Mouse (Mus musculus) testis, adult 2 months (tissue): ENCODE measurements around the gene Wdr6. TPM values are rescaled to one million over a fixed set of nuclear protein-coding genes. Genes with fewer than 3 reads are reported as not detected.
A peak's percentile ranks its signal among the peaks of the same experiment; 100 is the strongest.

ENCODE experiments used
- H3K27ac ChIP-seq: fragments of 200-500 bp; 2 replicates; pipeline ENCODE4 v1.5.1; 2012; ENCODE audit warnings: low read depth, low read length; ENCODE audit not compliant: control insufficient read depth, insufficient read depth
- H3K27me3 ChIP-seq: fragments of 200-500 bp; 2 replicates; pipeline ENCODE4 v1.6.1; 2012; ENCODE audit warnings: mild to moderate bottlenecking, low read length, moderate library complexity; ENCODE audit not compliant: control insufficient read depth, insufficient read depth
- H3K36me3 ChIP-seq: fragments of 200-500 bp; 2 replicates; pipeline ENCODE4 v1.6.1; 2012; ENCODE audit warnings: mild to moderate bottlenecking, low read length; ENCODE audit not compliant: control insufficient read depth, insufficient read depth
- H3K4me1 ChIP-seq: fragments of 200-500 bp; 2 replicates; pipeline ENCODE4 v1.6.1; 2012; ENCODE audit warnings: low read length; ENCODE audit not compliant: control insufficient read depth, insufficient read depth
- H3K4me3 ChIP-seq: fragments of 200-500 bp; 2 replicates; pipeline ENCODE4 v1.5.1; 2012; ENCODE audit warnings: low read depth, mild to moderate bottlenecking, low read length, moderate library complexity, mixed read lengths; ENCODE audit not compliant: control insufficient read depth
- CTCF ChIP-seq: fragments of 200-500 bp; IDR thresholded peaks from 2 replicates; pipeline ENCODE4 v1.5.1; 2012; ENCODE audit warnings: low read depth, mild to moderate bottlenecking, inconsistent platforms, low read length, moderate library complexity; ENCODE audit not compliant: control insufficient read depth, insufficient read depth, insufficient replicate concordance
- POLR2A ChIP-seq: fragments of 200-500 bp; IDR thresholded peaks from 2 replicates; pipeline ENCODE4 v1.6.1; 2012; ENCODE audit warnings: low read depth, mild to moderate bottlenecking, inconsistent platforms, low read length, moderate library complexity; ENCODE audit not compliant: control insufficient read depth
- polyA plus RNA-seq: library from polyadenylated mRNA; depleted of rRNA; stranded (reverse); fragments of >200 nt; gene quantifications from 2 replicates; pipeline ENCODE4 v1.2.3, GENCODE M21; 2012

The Wdr6 gene
- polyA plus RNA-seq, 1 experiment, result 13.5 TPM

DNA sequence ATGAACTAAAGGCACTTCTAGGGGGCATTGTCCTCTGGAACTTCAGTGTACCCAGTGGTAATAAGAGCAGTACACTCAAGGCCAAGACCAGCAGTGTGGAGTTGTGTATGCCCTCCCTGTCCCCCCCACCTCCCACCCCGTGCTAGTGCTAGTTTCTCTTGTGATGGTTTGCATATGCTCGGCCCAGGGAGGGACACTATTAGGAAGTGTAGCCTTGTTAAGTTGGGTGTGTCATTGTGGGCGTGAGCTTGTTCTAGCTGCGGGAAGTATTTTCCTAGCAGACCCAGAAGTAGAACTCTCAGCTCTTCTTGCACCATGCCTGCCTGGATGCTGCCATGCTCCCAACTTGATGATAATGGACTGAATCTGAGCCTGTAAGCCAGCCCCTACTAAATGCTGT, 23.4 kb upstream of the Wdr6 start:
- H3K36me3 ChIP-seq, result no peaks in the 10 kb centered on the region; the same call in 1 of the 2 replicates
- H3K27me3 ChIP-seq, result no peaks in the 10 kb centered on the region
- peaks cover 5% of the 10 kb centered on the region for H3K4me1 ChIP-seq
- H3K27ac ChIP-seq, result no peak overlapping the region
- no peak overlapping the region for H3K4me3 ChIP-seq
- no peak for TF ChIP-seq POLR2A
- no peak for TF ChIP-seq CTCF

DNA sequence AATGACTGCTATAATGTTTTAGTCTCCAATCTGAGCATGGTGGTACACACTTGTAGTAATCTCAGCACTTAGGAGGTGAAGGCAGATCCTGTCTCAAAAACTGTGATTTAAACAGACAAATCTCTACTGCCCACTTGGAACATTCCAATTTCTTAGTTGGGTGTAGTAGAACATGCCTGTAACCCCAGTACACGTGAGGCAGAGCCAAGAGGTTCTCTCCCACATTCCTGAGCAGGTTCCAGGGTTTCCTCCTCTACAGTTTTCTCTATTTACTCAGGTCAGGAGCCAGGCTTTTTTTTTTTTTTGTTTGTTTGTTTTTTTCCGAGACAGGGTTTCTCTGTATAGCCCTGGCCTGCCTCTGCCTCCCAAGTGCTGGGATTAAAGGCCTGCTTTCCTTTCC, 21.5 kb upstream of the Wdr6 start:
- H3K27ac ChIP-seq, result no peak overlapping the region
- TF ChIP-seq POLR2A, result no peak
- TF ChIP-seq CTCF, result no peak

DNA sequence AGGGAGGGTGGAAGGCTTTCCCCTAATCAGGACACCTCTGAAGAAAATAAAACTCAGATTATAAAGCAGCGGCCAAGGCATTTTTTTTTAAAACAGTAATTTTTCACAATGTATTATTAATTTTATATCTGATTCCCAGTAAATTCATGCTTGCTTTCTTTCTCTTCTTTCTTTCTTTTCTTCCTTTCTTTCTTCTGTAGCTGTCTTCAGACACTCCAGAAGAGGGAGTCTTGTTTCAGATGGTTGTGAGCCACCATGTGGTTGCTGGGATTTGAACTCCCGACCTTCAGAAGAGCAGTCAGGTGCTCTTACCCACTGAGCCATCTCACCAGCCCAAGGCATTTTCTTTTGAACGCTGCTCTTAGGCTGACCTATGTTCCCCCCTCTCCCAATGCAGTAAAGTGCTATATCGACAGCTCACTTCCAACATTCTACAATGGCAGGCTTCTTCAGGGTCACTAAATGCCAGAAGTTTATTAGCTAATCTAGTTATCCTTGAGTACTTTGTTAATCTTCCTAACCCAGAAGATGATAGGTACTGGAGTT, 20.6 kb upstream of the Wdr6 start:
- H3K36me3 ChIP-seq, result no peaks in the 10 kb centered on the region; the same call in 1 of the 2 replicates
- no peak for TF ChIP-seq CTCF
- no peak for TF ChIP-seq POLR2A

More for the DNA sequence above, 21.5 kb upstream of the Wdr6 start:
- no peaks in the 10 kb centered on the region for H3K27me3 ChIP-seq
- H3K36me3 ChIP-seq, result no peaks in the 10 kb centered on the region; the same call in 1 of the 2 replicates
- H3K4me3 ChIP-seq, result no peak overlapping the region
- peaks cover 13% of the 10 kb centered on the region for H3K4me1 ChIP-seq

DNA sequence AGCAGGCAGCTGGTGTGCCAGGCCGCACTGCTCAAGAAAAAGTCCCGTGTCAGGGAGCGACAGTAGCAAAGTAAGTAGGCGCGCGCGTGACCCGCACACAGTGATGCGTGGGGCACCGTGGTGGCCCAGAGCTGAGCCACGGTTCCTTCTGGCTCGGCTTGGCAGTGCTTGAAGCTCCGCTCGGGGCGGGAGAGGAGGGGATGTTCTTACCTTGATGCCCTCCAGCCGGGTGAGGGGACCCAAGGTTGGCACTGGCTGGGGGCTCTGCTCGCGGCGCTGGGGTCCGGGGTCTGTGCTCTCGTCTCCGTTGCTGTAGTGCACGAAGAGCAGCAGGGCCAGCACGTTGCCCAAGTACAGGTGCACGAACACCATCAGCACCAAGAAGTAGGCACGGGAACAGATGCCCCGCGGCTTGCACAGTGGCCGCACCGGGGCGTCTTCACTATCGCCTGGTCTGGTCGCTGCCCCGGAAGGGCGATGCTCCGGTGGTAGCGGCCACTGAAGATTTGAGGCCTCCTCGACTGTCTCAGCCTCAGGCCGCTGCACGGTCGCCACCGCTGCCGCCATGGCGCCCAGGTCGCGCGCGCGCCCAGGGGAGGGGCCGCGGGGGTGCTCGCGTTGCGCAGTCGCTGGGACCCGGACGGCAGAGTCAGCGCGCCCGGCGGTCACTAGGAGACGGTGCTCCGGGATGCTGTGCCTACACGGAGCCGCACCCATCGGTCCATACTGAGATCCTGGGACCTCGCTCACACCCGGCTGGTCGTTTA, 18.6 kb upstream of the Wdr6 start, which contains the start of gene P4htm:
Gene P4htm, minus strand, starts transcription at position 670 of the 767 bp plus-strand sequence.
- H3K27ac ChIP-seq, result no peak within 1 kb of the TSS

More for the DNA sequence above, 20.6 kb upstream of the Wdr6 start:
- Histone ChIP-seq H3K4me1 (peaks cover 13% of the 10 kb centered on the region), H3K4me3 (no peak overlapping the region), H3K27ac (no peak overlapping the region), H3K27me3 (no peaks in the 10 kb centered on the region)

DNA sequence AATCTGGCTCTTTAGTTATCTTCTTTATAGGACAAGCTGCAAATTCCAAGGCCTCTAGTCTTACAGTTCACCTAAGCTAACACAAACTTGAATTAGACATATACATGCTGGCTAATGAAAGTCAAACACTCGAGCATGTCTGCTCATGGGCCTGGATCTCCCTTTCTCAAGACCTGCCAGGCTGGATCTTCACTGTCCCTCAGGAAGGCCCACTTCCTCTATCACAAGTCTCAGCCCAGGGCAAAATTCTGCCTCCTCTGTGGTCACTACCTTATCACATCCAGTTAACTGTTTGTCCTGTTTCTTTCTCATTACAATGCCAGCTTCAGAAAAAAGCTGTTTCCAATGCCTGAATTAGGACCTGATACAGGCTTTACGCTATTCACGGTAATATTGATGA, 15.8 kb upstream of the Wdr6 start:
- TF ChIP-seq POLR2A (no peak), CTCF (no peak)
- no peaks in the 10 kb centered on the region for H3K36me3 ChIP-seq
- H3K27ac ChIP-seq, result no peak overlapping the region

More for the DNA sequence above, 18.6 kb upstream of the Wdr6 start, which contains the start of gene P4htm:
- Histone ChIP-seq H3K4me1 (peaks cover 13% of the 10 kb centered on the region), H3K36me3 (no peaks in the 10 kb centered on the region), H3K27me3 (no peaks in the 10 kb centered on the region), H3K4me3 (peak within 1 kb of the TSS; percentile 84)
- no peak for TF ChIP-seq CTCF
- 0 out of 2 replicates have a peak, but pooled peaks have one; percentile 23 for TF ChIP-seq POLR2A

DNA sequence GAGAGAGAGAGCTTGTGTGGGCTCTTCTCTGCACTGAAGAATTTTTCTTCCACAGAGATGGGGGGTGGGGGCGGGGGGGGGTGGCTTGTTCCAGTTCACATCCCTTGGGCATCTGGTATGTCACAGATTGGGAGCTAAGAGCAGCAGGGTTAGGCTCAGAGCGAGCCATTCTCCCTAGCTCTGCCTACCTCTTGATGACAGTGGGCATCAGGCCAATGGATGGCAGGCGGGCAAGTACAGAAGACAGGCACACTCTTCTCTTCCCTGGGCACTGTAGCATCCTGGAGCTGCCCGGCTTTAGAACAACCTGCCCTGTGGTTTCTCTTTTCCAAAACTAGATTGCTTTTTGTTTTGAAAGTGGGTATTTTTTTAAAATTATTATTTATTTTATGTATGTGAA, 12.9 kb upstream of the Wdr6 start:
- H3K27me3 ChIP-seq, result no peaks in the 10 kb centered on the region
- TF ChIP-seq POLR2A, result no peak
- H3K4me1 ChIP-seq, result peaks cover 13% of the 10 kb centered on the region
- H3K27ac ChIP-seq, result no peak overlapping the region
- H3K4me3 ChIP-seq, result no peak overlapping the region
- no peaks in the 10 kb centered on the region for H3K36me3 ChIP-seq

More for the DNA sequence above, 15.8 kb upstream of the Wdr6 start:
- H3K4me3 ChIP-seq, result no peak overlapping the region
- H3K27me3 ChIP-seq, result no peaks in the 10 kb centered on the region
- H3K4me1 ChIP-seq, result peaks cover 13% of the 10 kb centered on the region

DNA sequence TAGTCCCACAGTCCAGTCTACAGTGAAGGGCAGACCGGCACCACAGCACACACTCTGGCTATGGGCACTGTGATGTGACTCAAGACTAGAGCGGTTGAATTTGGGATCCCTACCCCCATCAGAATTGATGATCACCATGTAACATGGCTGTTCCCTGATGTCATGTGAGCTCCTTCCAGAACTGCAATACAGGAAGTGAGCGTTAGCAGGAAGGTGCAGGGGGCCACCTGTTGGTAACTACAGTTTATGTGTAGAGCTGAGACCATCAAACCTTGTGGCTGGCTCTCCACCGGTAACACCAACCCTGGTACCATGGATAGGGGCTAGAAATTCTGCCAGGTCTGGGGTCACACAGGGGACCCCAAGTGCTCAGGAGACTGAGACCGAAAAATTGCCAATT, 10.7 kb upstream of the Wdr6 start:
- Histone ChIP-seq H3K4me3 (no peak overlapping the region), H3K36me3 (no peaks in the 10 kb centered on the region), H3K4me1 (peaks cover 10% of the 10 kb centered on the region), H3K27ac (no peak overlapping the region), H3K27me3 (no peaks in the 10 kb centered on the region)
- TF ChIP-seq POLR2A (no peak), CTCF (no peak)
